Mouse (Mus musculus) common myeloid progenitor, adult 5-6 weeks (primary cell): ENCODE data around the gene Atpaf1. TPM values are rescaled to one million over a fixed set of nuclear protein-coding genes. Genes with fewer than 3 reads are reported as not detected.

Source experiments
- ATAC-seq: replicated peaks from 2 replicates; pipeline ENCODE4 v1.8.0; 2016; ENCODE audit warnings: low read depth, mild to moderate bottlenecking, moderate TSS enrichment, inconsistent platforms; ENCODE audit not compliant: poor library complexity, severe bottlenecking
- total RNA-seq: library from RNA; stranded (forward); fragments of 200-1000, 187-1606 nt; gene quantifications from 2 replicates; pipeline ENCODE4 v1.2.3, GENCODE M21; 2017

Gene Atpaf1
- total RNA-seq = 13.1 and 17.4 TPM in 2 replicates

- ATAC-seq = peak; percentile 83
These were observed at the start of gene Atpaf1 for GRCm38 (mm10) chr4:115784769-115785510. Gene Atpaf1 (plus strand): TSS chr4:115784812.

GRCm38 (mm10) chr4:115734867-115735266, 49.7 kb upstream of the Atpaf1 start:
- no peak for ATAC-seq

- peak; percentile 90 for ATAC-seq
These were observed 47.0 kb upstream of the Atpaf1 start, which contains the start of gene Efcab14 for GRCm38 (mm10) chr4:115737551-115738041. Gene Efcab14 (plus strand): TSS chr4:115737744.

- ATAC-seq = no peak
These were observed 46.1 kb upstream of the Atpaf1 start for GRCm38 (mm10) chr4:115738481-115738985.

DNA sequence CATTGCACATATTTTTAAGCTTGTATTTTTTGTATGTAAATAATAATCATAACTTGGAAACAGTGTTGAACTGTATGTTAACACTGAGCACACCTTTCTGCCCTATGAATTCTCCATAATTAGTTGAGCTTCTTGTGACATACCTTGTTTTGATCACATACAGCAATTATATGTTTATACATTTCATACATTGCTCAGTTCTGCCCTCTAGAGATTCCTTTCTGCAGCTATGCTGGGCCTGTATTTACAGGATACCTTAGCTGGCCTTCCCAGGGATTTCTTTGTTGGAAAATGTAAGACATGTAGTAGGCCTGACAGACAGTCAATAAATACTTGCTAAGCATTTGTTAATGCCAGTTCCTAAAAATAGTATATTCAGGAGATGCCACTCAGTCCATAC, 42.0 kb upstream of the Atpaf1 start:
- ATAC-seq = no peak

GRCm38 (mm10) chr4:115743096-115743495, 41.5 kb upstream of the Atpaf1 start:
- no peak for ATAC-seq

GRCm38 (mm10) chr4:115748181-115748580, 36.4 kb upstream of the Atpaf1 start:
- ATAC-seq = no peak

DNA sequence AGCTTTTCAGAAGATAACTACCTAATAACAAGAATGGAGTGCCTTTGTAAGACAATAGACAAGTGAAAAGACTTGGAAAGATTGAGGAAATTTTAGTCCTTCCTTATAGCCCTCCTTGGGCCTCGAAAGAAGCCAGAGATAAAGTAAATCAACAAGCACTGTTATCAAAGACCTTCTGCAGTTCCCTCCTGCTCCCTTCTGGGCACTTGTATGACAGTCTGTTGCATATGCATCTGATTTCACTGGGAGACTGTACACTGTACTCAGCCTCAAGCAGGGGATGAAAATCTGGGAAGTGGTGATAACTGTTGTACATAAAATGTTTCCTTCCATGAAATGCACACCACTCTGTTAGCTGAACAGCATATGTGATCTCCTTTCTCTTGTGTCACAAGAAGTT, 35.3 kb upstream of the Atpaf1 start:
- no peak for ATAC-seq

- ATAC-seq = no peak
These were observed 30.5 kb upstream of the Atpaf1 start for GRCm38 (mm10) chr4:115754101-115754500.

GRCm38 (mm10) chr4:115754851-115755250, 29.8 kb upstream of the Atpaf1 start:
- no peak for ATAC-seq

DNA sequence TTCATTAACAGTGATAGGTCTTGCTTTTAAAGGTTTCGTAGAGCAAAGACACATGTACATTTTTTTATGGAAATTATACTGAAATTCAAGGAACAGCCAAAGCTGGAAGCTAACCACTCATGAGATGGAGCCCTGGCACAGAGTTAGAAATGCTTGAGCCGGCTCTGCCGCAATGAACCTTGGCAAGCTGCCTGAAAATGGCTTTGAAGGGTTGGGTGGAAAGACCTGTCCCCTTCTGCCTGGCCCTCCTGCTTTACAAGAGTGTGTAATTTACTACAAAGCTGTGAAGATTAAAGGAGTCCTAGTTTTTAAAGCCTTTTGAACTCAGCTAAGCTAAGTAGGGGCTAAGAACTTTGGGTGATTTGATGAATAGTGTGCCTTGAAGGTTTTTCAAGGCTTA, 23.4 kb upstream of the Atpaf1 start:
- no peak for ATAC-seq

DNA sequence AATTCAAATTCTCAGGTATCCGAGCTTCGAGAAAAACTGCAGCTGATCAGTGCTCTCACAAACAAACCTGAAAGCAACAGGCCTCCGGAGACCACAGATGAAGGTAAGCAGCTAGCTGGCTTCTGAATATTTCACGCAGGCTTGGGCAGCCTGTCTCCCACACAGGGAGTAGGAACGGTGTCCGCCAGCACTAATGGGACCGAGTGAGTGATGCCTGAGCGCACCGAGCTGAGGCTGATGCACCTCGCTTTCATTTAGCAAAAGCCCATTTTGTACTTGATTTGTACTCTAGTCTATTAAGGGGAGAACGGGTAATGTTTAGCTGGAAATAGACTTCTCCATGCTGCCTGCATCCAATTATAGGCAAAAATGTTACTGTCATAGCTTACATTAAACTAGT, 20.0 kb upstream of the Atpaf1 start:
- no peak for ATAC-seq

GRCm38 (mm10) chr4:115767647-115768467, 16.8 kb upstream of the Atpaf1 start:
- no peak for ATAC-seq

GRCm38 (mm10) chr4:115775056-115775455, 9.6 kb upstream of the Atpaf1 start:
- ATAC-seq = no peak

DNA sequence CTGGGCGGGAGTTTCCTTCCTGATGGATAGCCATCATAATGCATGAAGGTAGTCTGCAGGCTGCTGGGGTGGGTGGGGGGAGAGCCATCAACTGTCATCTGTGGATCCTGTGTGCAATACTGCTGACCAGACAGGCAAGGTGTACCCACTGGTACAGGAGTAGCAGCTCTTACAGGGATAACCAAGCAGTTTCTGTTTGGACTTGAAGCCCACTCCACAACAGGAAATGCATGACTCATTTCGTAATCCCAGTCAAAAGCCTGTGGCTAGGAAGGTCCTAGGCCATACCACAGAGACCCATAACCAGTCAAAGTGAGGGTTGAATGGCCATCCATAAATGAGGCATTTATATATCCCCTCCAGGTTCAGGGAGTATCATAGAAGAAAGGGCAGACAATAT, 7.0 kb upstream of the Atpaf1 start:
- ATAC-seq = no peak

DNA sequence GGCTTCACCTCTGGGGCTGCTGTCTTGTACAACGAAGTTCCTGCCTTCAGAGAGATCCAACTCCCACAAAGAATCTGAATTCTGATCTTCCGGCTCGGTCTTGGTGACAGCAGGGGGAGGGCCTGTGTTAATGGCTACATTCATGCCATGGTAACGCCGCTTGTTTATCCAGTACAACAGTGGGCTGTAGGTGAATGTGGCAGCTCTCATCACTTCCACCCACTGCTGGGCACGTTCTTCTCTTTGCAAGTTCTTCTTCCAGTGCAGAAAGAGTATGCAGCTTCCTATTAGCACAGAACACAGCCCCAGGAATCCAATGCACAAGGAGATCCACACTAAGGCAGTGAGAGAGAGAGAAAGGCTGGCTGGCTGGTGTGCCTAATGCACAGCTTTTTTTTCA, 4.3 kb upstream of the Atpaf1 start:
- ATAC-seq = no peak

DNA sequence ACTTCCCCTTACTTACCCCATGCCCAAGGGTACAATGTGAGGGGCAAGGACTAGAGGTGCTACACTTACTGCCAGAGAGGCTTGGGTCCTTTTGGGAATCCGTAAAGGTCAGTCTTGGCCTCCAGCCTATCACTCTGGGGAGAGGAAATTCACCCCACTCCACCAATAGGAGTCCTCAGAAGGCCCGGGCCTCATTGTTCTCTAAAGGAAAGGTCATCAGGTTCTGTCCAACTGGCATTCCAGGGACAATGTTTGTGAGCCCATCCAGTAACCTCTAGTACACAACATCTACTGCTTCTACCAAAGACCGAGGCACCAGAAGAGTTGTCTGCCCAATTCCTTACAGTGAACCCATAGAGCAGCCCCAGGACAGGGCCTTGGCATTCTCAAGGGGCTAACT, 3.7 kb upstream of the Atpaf1 start, which contains the start of gene Tex38:
TSS of gene Tex38 (minus strand) at position 101 of the 400 bp plus-strand sequence.
- ATAC-seq = no peak

GRCm38 (mm10) chr4:115782026-115782805, 2.4 kb upstream of the Atpaf1 start:
- ATAC-seq = no peak

GRCm38 (mm10) chr4:115785511-115786034, 961 bp downstream of the Atpaf1 start:
- no peak; the same call in 1 of the 2 replicates for ATAC-seq

DNA sequence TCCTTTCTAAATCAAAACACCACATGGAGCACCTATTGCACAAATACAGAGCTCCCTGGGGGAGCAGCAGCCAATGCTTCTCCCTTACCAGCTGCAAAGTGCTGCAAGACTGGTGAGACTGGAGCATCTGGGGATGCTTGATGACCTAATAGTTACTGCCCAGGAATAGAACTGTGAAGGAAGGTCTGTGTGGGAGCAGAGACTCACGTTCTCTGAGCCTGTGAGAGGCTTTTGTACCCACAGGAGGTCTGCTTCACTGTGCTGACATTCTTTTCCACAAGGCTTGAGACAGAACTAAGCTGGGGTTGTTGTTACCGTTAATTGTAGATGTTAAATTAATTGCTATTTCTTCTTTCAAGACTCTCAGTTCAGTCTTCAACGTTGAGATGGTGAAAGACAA, 6.3 kb downstream of the Atpaf1 start:
- no peak for ATAC-seq
